Comparison of ENCODE assay signal across 8 mouse cellular contexts in genomic region chr14:50785251-50785637, GRCm38 (mm10). TPM values are rescaled to one million over a fixed set of nuclear protein-coding genes. Genes with fewer than 3 reads are reported as not detected.
DNase-seq lines count a peak whose midpoint lies in the region; ATAC-seq and TF ChIP-seq lines count a peak whose summit lies in the region.

Gene Ttc5 (minus strand): TSS chr14:50785519.

- WGBS in kidney, embryonic 14.5 days = under 1% methylated on average over 21 of the region's 21 CpGs
- under 1% methylated on average over 21 of the region's 21 CpGs for WGBS in limb, embryonic 15.5 days

- no peaks in the 10 kb centered on the region for H3K9me3 ChIP-seq in kidney, embryonic 14.5 days (ENCODE audit: control insufficient read depth, low read length)
- H3K9me3 ChIP-seq in limb, embryonic 15.5 days = no peaks in the 10 kb centered on the region

- peak; percentile 93 for ATAC-seq in kidney, embryonic 14.5 days (ENCODE audit: low FRiP score, low TSS enrichment)
- ATAC-seq in limb, embryonic 15.5 days (ENCODE audit: insufficient number of reproducible peaks, low FRiP score, low TSS enrichment, low read depth) = peak; percentile 48; the same call in 1 of the 2 replicates

- no peaks in the 10 kb centered on the region for H3K27me3 ChIP-seq in kidney, embryonic 14.5 days (ENCODE audit: control insufficient read depth, insufficient read depth, low read length)
- H3K27me3 ChIP-seq in limb, embryonic 15.5 days = no peaks in the 10 kb centered on the region

- TF ChIP-seq CTCF in bone marrow macrophage, adult 2 months (IDR thresholded peaks at IDR 0.05; ENCODE audit: low read depth, low read length) = peak; percentile 65; the same call in 1 of the 2 replicates
- peak; percentile 71 for TF ChIP-seq CTCF in embryonic fibroblast, embryonic 13.5 days (IDR thresholded peaks at IDR 0.05; ENCODE audit: borderline replicate concordance, insufficient read depth, low read length)

- peak within 1 kb of the TSS; percentile 86 for H3K4me3 ChIP-seq in bone marrow macrophage, adult 2 months (ENCODE audit: insufficient read depth, low read length)
- peak within 1 kb of the TSS; percentile 98 for H3K4me3 ChIP-seq in embryonic fibroblast, embryonic 13.5 days (ENCODE audit: insufficient read depth, low read length)
- H3K4me3 ChIP-seq in kidney, embryonic 14.5 days (ENCODE audit: low read length) = peak within 1 kb of the TSS; percentile 84
- peak within 1 kb of the TSS; percentile 84 for H3K4me3 ChIP-seq in limb, embryonic 15.5 days

- H3K4me2 ChIP-seq in kidney, embryonic 14.5 days (replicated peaks; ENCODE audit: low read depth, low read length) = peak within 1 kb of the TSS; percentile 69
- peak within 1 kb of the TSS; percentile 43 for H3K4me2 ChIP-seq in limb, embryonic 15.5 days

- H3K27ac ChIP-seq in bone marrow macrophage, adult 2 months (ENCODE audit: insufficient read depth, low read depth, low read length) = peak within 1 kb of the TSS; percentile 34
- no peak within 1 kb of the TSS for H3K27ac ChIP-seq in embryonic fibroblast, embryonic 13.5 days (ENCODE audit: insufficient read depth, low read length)
- 0 out of 2 replicates have a peak within 1 kb of the TSS, but pooled peaks have one; percentile 30 for H3K27ac ChIP-seq in kidney, embryonic 14.5 days (ENCODE audit: low read depth, low read length)
- peak within 1 kb of the TSS; percentile 76 for H3K27ac ChIP-seq in limb, embryonic 15.5 days

- H3K9ac ChIP-seq in kidney, embryonic 14.5 days (ENCODE audit: low read depth, low read length) = peak within 1 kb of the TSS; percentile 78
- H3K9ac ChIP-seq in limb, embryonic 15.5 days = peak within 1 kb of the TSS; percentile 61

- peak; percentile 95 for DNase-seq in A20 (ENCODE audit: low read depth, low spot score)
- peak; percentile 81 to 90 for DNase-seq in heart, adult 9 months (ENCODE audit: low spot score in 2 of 2)
- peak; percentile 75 to 91 for DNase-seq in monocyte, adult 2 months (ENCODE audit: low read depth in 1 of 2, low spot score in 2 of 2)
- peak; percentile 87 to 89 for DNase-seq in spleen, postnatal 36 days (ENCODE audit: low spot score in 2 of 2)

- H3K36me3 ChIP-seq in kidney, embryonic 14.5 days (ENCODE audit: control insufficient read depth, insufficient read depth, low read length) = no peaks in the 10 kb centered on the region; the same call in 1 of the 2 replicates
- H3K36me3 ChIP-seq in limb, embryonic 15.5 days = peaks cover 14% of the 10 kb centered on the region

- peaks cover 2% of the 10 kb centered on the region for H3K4me1 ChIP-seq in bone marrow macrophage, adult 2 months (ENCODE audit: control insufficient read depth, insufficient read depth, low read length)
- no peaks in the 10 kb centered on the region; the same call in 1 of the 2 replicates for H3K4me1 ChIP-seq in embryonic fibroblast, embryonic 13.5 days (ENCODE audit: control insufficient read depth, insufficient read depth, low read length)
- H3K4me1 ChIP-seq in kidney, embryonic 14.5 days (ENCODE audit: control insufficient read depth, insufficient read depth, low read length) = 0 out of 2 replicates have a peak, but pooled peaks cover 3% of the 10 kb centered on the region
- H3K4me1 ChIP-seq in limb, embryonic 15.5 days = peaks cover 6% of the 10 kb centered on the region

- TF ChIP-seq POLR2A in bone marrow macrophage, adult 2 months (IDR thresholded peaks at IDR 0.05; ENCODE audit: borderline replicate concordance, low read depth, low read length) = no peak
- TF ChIP-seq POLR2A in embryonic fibroblast, embryonic 13.5 days (IDR thresholded peaks at IDR 0.05; ENCODE audit: low read depth, low read length) = peak; percentile 84

RNA-seq across cellular contexts. Expression of gene Ttc5, which starts in this region (rescaled TPM):
- 49.3 and 55.7 TPM in 2 replicates for polyA plus RNA-seq in bone marrow macrophage, adult 2 months (2012; ENCODE audit: insufficient read depth, insufficient read length, missing spikeins)
- polyA plus RNA-seq in embryonic fibroblast, embryonic 13.5 days (2011; ENCODE audit: insufficient read length, low read depth, missing spikeins) = 30.4 and 30.5 TPM in 2 replicates
- 83.3 and 86.6 TPM in 2 replicates for polyA plus RNA-seq in kidney, embryonic 14.5 days (2014; fragmentation: Nextera tagmentation; extraction: Ambion mirVana)
- 59.8 and 63.1 TPM in 2 replicates for polyA plus RNA-seq in limb, embryonic 15.5 days (2015; fragmentation: Nextera tagmentation; extraction: Ambion mirVana)
